In the genomic region with DNA sequence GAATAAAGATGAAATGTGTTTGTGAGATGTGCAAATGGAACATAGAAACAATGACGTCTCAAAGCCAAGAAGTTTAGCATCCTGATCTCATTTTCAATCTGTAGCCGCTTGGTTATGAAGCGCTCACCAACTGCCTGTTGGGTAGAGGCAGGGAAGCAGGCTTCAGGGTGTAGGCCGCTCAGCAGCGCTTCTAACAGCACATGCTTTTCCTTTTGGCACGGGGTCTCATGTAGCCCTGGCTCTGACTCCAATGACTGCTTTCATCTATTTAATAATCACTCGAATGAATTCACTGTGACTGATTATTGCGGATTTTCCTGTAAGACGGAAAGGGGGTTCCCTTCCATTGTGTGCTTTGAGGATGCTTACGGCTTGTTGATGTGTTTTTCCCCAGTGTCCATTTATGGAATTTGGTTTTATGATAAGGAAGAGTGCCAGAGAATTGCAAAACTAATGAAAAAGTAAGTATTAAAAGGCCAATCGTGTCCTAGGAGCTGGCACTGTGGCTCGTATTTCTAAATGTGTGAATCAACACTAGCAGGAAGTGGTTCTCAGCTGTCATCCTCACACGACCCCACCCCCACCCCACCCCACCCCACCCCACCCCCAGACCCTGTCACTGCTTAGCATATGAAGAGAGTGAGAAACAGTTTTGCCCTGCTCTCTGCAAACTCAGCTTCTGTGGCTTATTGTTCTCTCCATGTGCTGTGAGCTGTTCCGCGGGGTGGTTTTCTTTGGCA, we compare ENCODE assay signal across 8 mouse cellular contexts. TPM values are rescaled to one million over a fixed set of nuclear protein-coding genes. Genes with fewer than 3 reads are reported as not detected.
DNase-seq lines count a peak whose midpoint lies in the region.

No protein-coding gene starts in this region.

- peak; percentile 1 for DNase-seq in adrenal gland, postnatal 10 days
- no peak for DNase-seq in adrenal gland, adult 2 months
- DNase-seq in layer of hippocampus, postnatal 10 days (ENCODE audit: low spot score in 2 of 2), result peak; percentile 40 to 59
- no peak for DNase-seq in layer of hippocampus, adult 8-10 months (ENCODE audit: low spot score in 2 of 2)
- peak; percentile 14 for DNase-seq in T-cell, adult 2 months (ENCODE audit: low spot score)
- peak; percentile 34 to 40 for DNase-seq in layer of hippocampus, postnatal 36 days
- no peak for DNase-seq in liver
- DNase-seq in urinary bladder, postnatal 36 days (ENCODE audit: low spot score in 2 of 2), result no peak

RNA-seq across cellular contexts. Expression of gene Cacna1c, which starts 2.5 kb away (rescaled TPM):
- total RNA-seq in adrenal gland, postnatal 10 days (2021), result 10 to 100 TPM; 39.2 to 58.2 TPM
- 10 to 100 TPM; 93.5 to 97.5 TPM for total RNA-seq in adrenal gland, adult 2 months (2021)
- polyA plus RNA-seq in adrenal gland, adult 2 months (2012; rRNA removed), result 23.3 and 36.7 TPM in 2 replicates
- total RNA-seq in layer of hippocampus, postnatal 10 days (2021), result 10 to 100 TPM; 72.7 to 76.0 TPM
- 10 to 100 TPM; 67.6 to 88.2 (median 75.8) TPM for total RNA-seq in layer of hippocampus, adult 8-10 months (2022)
- 10 to 100 TPM; 78.0 to 92.9 TPM for total RNA-seq in layer of hippocampus, postnatal 36 days (2021)

RNA-seq across cellular contexts. Expression of gene Dcp1b, which starts 23.7 kb away (rescaled TPM):
- total RNA-seq in adrenal gland, postnatal 10 days (2021), result 10 to 100 TPM; 10.7 to 17.4 TPM
- total RNA-seq in adrenal gland, adult 2 months (2021), result 10 to 100 TPM in 1 of 2 experiments, 1 to 10 TPM in 1; 9.7 to 13.8 TPM
- polyA plus RNA-seq in adrenal gland, adult 2 months (2012; rRNA removed), result 27.4 and 27.8 TPM in 2 replicates
- 10 to 100 TPM; 16.4 to 22.6 TPM for total RNA-seq in layer of hippocampus, postnatal 10 days (2021)
- 10 to 100 TPM; 18.7 to 25.1 (median 19.6) TPM for total RNA-seq in layer of hippocampus, adult 8-10 months (2022)
- total RNA-seq in layer of hippocampus, postnatal 36 days (2021), result 10 to 100 TPM; 16.9 to 18.6 TPM

RNA-seq across cellular contexts. Expression of gene Cacna2d4, which starts 37.6 kb away (rescaled TPM):
- under 1 TPM in 1 of 2 experiments, not detected in 1; 0.48 TPM for total RNA-seq in adrenal gland, postnatal 10 days (2021)
- total RNA-seq in adrenal gland, adult 2 months (2021), result not detected
- polyA plus RNA-seq in adrenal gland, adult 2 months (2012; rRNA removed), result 0.06 and 0.39 TPM in 2 replicates
- total RNA-seq in layer of hippocampus, postnatal 10 days (2021), result 1 to 10 TPM; 1.1 to 2.0 TPM
- total RNA-seq in layer of hippocampus, adult 8-10 months (2022), result 1 to 10 TPM in 3 of 4 experiments, under 1 TPM in 1; 0.93 to 3.8 (median 2.7) TPM
- total RNA-seq in layer of hippocampus, postnatal 36 days (2021), result 1 to 10 TPM in 1 of 2 experiments, under 1 TPM in 1; 0.78 to 1.4 TPM

Comparison
In these comparisons a context has a peak if more than half of its experiments do, and no peak if none do; other contexts are left out.
1. DNase-seq: peak in adrenal gland, postnatal 10 days (single experiment), layer of hippocampus, postnatal 10 days (2 of 2), T-cell, adult 2 months (single experiment) and layer of hippocampus, postnatal 36 days (2 of 2); none in adrenal gland, adult 2 months (single experiment), layer of hippocampus, adult 8-10 months (0 of 2), liver (single experiment) and urinary bladder, postnatal 36 days (0 of 2).